Mouse (Mus musculus): Measurements from ENCODE around the gene 4930502E18Rik.
"Not testable (repeated sequence)": the region's sequence is repeated elsewhere in the genome, so short reads cannot be mapped to it uniquely, and the experiment has no call there.

Gene 4930502E18Rik

GRCm38 (mm10) chrX:53724596-53724995 is at the start of gene 4930502E18Rik:
Gene 4930502E18Rik (plus strand): TSS chrX:53724826.
- no peak for DNase-seq

GRCm38 (mm10) chrX:53676943-53677342 is 47.7 kb upstream of the 4930502E18Rik start:
- peak; percentile 74 for DNase-seq

GRCm38 (mm10) chrX:53682650-53683049 is 42.0 kb upstream of the 4930502E18Rik start:
- DNase-seq = not testable (repeated sequence)

GRCm38 (mm10) chrX:53684676-53685075 is 40.0 kb upstream of the 4930502E18Rik start:
- DNase-seq = not testable (repeated sequence)

- no peak for DNase-seq
Observed at GRCm38 (mm10) chrX:53692065-53692464, 32.6 kb upstream of the 4930502E18Rik start.

- DNase-seq = no peak
Observed at GRCm38 (mm10) chrX:53693141-53693540, 31.5 kb upstream of the 4930502E18Rik start.

GRCm38 (mm10) chrX:53694008-53694777 is 30.4 kb upstream of the 4930502E18Rik start:
- DNase-seq = no peak

GRCm38 (mm10) chrX:53699225-53699624 is 25.4 kb upstream of the 4930502E18Rik start:
- no peak for DNase-seq

GRCm38 (mm10) chrX:53702673-53703072 is 22.0 kb upstream of the 4930502E18Rik start:
- DNase-seq = no peak

GRCm38 (mm10) chrX:53715942-53716322 is 8.7 kb upstream of the 4930502E18Rik start:
- no peak for DNase-seq

- DNase-seq = peak; percentile 35
Observed at GRCm38 (mm10) chrX:53716323-53717182, 8.1 kb upstream of the 4930502E18Rik start.

GRCm38 (mm10) chrX:53728967-53729366 is 4.3 kb downstream of the 4930502E18Rik start:
- no peak for DNase-seq

- no peak for DNase-seq
Observed at GRCm38 (mm10) chrX:53752851-53753250, 28.2 kb downstream of the 4930502E18Rik start.

GRCm38 (mm10) chrX:53757736-53758135 is 33.1 kb downstream of the 4930502E18Rik start, which contains the start of gene 1700013H16Rik:
Gene 1700013H16Rik (minus strand): TSS chrX:53757831.
- no peak for DNase-seq

- no peak for DNase-seq
Observed at GRCm38 (mm10) chrX:53776276-53776675, 51.6 kb downstream of the 4930502E18Rik start, which contains the start of gene Zfp36l3. Gene Zfp36l3 (minus strand): TSS chrX:53776394.

All from lung, postnatal 10 days (tissue).